1 mouse cellular context compared by ENCODE assay signal in genomic region chr9:123850705-123851061, GRCm38 (mm10).
TF ChIP-seq lines count a peak whose summit lies in the region.

No protein-coding gene starts in this region.

TF ChIP-seq in CH12.LX, 34 proteins besides CTCF, POLR2A, EP300 and RAD21 (continued from another document):
- TF ChIP-seq JUND (conservative IDR thresholded peaks at IDR 0.05; ENCODE audit: low read depth, low read length): 0 out of 2 replicates have a peak, but pooled peaks have one; percentile 20
- no peak for TF ChIP-seq ELF1 (IDR thresholded peaks at IDR 0.05; ENCODE audit: low read depth, low read length)
- peak; percentile 47; the same call in 1 of the 2 replicates for TF ChIP-seq ZMIZ1 (IDR thresholded peaks at IDR 0.05; ENCODE audit: low read depth, low read length)
- no peak for TF ChIP-seq TCF12 (IDR thresholded peaks at IDR 0.05; ENCODE audit: low read depth, low read length)
- TF ChIP-seq ETS1 (conservative IDR thresholded peaks at IDR 0.05; ENCODE audit: low read depth, low read length): no peak
- peak; percentile 90 for TF ChIP-seq CHD2 (IDR thresholded peaks at IDR 0.05; ENCODE audit: low read length)
- TF ChIP-seq KAT2A (IDR thresholded peaks at IDR 0.05; ENCODE audit: insufficient replicate concordance, low read length): no peak
- peak; percentile 37; the same call in 1 of the 2 replicates for TF ChIP-seq JUN (IDR thresholded peaks at IDR 0.05; ENCODE audit: insufficient read depth, low read depth, low read length)
- TF ChIP-seq MEF2A (IDR thresholded peaks at IDR 0.05; ENCODE audit: borderline replicate concordance, low read depth, low read length): peak; percentile 90
- peak; percentile 30; the same call in 1 of the 2 replicates for TF ChIP-seq ZNF384 (IDR thresholded peaks at IDR 0.05; ENCODE audit: low read depth, low read length)
